Mouse (Mus musculus): ENCODE data around the gene Fxyd6. TPM values are rescaled to one million over a fixed set of nuclear protein-coding genes. Genes with fewer than 3 reads are reported as not detected.

Gene Fxyd6
- total RNA-seq (2023), result 0.23 and 0.25 TPM in 2 replicates

GRCm38 (mm10) chr9:45370117-45370561 lies at the start of gene Fxyd6:
TSS of gene Fxyd6 (plus strand) at chr9:45370185.

GRCm38 (mm10) chr9:45399434-45399833 lies 29.4 kb downstream of the Fxyd6 start, which contains the start of gene Fxyd2:
TSS of gene Fxyd2 (plus strand) at chr9:45399669.

GRCm38 (mm10) chr9:45426456-45426855 lies 56.5 kb downstream of the Fxyd6 start, which contains the start of gene Dscaml1:
TSS of gene Dscaml1 (plus strand) at chr9:45426628.

Other genes with a start within 250 kb of the Fxyd6 start
- 0.16 and 0.34 TPM in 2 replicates for gene Scn4b, start 231.8 kb upstream of the Fxyd6 start, total RNA-seq (2023)
- not detected in 2 replicates for gene BC049352, start 188.2 kb upstream of the Fxyd6 start, total RNA-seq (2023)
- not detected in 2 replicates for gene Tmprss4, start 166.1 kb upstream of the Fxyd6 start, total RNA-seq (2023)
- gene Il10ra, start 101.0 kb upstream of the Fxyd6 start, total RNA-seq (2023), result 98.2 and 126 TPM in 2 replicates
- not detected in 2 replicates for gene Tmprss13, start 51.1 kb upstream of the Fxyd6 start, total RNA-seq (2023)
- gene Fxyd2, start 29.5 kb downstream of the Fxyd6 start, total RNA-seq (2023), result not detected in 2 replicates
- not detected in 2 replicates for gene Dscaml1, start 56.4 kb downstream of the Fxyd6 start, total RNA-seq (2023)

Measured in neutrophil, adult 65 days (primary cell).